Mouse (Mus musculus) erythroblast, embryonic 14.5 days (primary cell): ENCODE data around the gene Fosl1.

Experiments
- GATA1 ChIP-seq: IDR thresholded peaks from 2 replicates; pipeline ENCODE4 v1.6.1; 2012; ENCODE audit warnings: low read length, inconsistent platforms, mixed read lengths
- TAL1 ChIP-seq: IDR thresholded peaks from 3 replicates; pipeline ENCODE4 v1.6.1; 2012; ENCODE audit warnings: low read length, inconsistent platforms, mixed read lengths

DNA sequence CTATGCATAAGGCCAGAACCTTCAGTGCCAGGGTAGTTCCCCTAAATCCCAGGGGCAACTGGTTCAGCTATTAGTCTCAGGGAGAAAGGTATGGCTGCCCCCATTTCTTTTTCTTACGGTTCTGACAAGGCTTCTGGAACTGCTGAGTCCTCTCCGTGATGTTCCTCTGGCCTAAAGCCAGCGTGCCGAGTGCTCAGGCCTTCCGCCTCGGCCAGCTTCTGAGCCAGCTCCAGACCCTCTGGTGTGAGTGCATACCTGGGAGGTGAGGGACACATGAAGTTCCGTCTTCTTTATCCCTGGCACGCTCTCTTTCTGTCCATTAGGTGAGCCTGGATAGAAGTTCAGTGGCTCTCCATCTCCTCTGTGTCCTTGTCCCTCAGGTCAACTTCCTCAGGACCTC, 38.0 kb downstream of the Fosl1 start:
- no peak for TF ChIP-seq GATA1
- TF ChIP-seq TAL1 = no peak
